Mouse (Mus musculus): ENCODE measurements around the gene Fermt1. TPM values are rescaled to one million over a fixed set of nuclear protein-coding genes. Genes with fewer than 3 reads are reported as not detected.

Gene Fermt1
- polyA plus RNA-seq, 1 experiment from 2014 or later, result 24.9 TPM

Other genes with a start within 250 kb of the Fermt1 start
- gene Chgb, start 164.6 kb downstream of the Fermt1 start, polyA plus RNA-seq (2015; fragmentation: Nextera tagmentation; extraction: Ambion mirVana), result 1.3 TPM in 2 replicates
- 35.9 and 45.1 TPM in 2 replicates for gene Trmt6, start 129.9 kb downstream of the Fermt1 start, polyA plus RNA-seq (2015; fragmentation: Nextera tagmentation; extraction: Ambion mirVana)
- 15.0 and 18.9 TPM in 2 replicates for gene Mcm8, start 129.8 kb downstream of the Fermt1 start, polyA plus RNA-seq (2015; fragmentation: Nextera tagmentation; extraction: Ambion mirVana)
- gene Crls1, start 99.2 kb downstream of the Fermt1 start, polyA plus RNA-seq (2015; fragmentation: Nextera tagmentation; extraction: Ambion mirVana), result 10.5 and 15.6 TPM in 2 replicates
- gene Lrrn4, start 65.0 kb downstream of the Fermt1 start, polyA plus RNA-seq (2015; fragmentation: Nextera tagmentation; extraction: Ambion mirVana), result 0.22 and 0.32 TPM in 2 replicates

Data from embryonic facial prominence, embryonic 13.5 days (tissue).